Mouse (Mus musculus): ENCODE data around the gene Dnajb13.

Gene Dnajb13

GRCm38 (mm10) chr7:100511602-100512001, 3.2 kb downstream of the Dnajb13 start:
- no peak for DNase-seq (ENCODE audit: extremely low spot score, low read depth, low spot score)

GRCm38 (mm10) chr7:100508670-100509069, 6.1 kb downstream of the Dnajb13 start:
- DNase-seq (ENCODE audit: extremely low spot score, low read depth, low spot score): no peak

- no peak for DNase-seq (ENCODE audit: extremely low spot score, low read depth, low spot score)
Measured at GRCm38 (mm10) chr7:100506494-100506893, 8.3 kb downstream of the Dnajb13 start.

- no peak for DNase-seq (ENCODE audit: extremely low spot score, low read depth, low spot score)
Measured at GRCm38 (mm10) chr7:100504740-100505487, 9.8 kb downstream of the Dnajb13 start.

GRCm38 (mm10) chr7:100503076-100503475, 11.7 kb downstream of the Dnajb13 start:
- DNase-seq (ENCODE audit: extremely low spot score, low read depth, low spot score): no peak

- no peak for DNase-seq (ENCODE audit: extremely low spot score, low read depth, low spot score)
Measured at GRCm38 (mm10) chr7:100502374-100502922, 12.3 kb downstream of the Dnajb13 start.

- no peak for DNase-seq (ENCODE audit: extremely low spot score, low read depth, low spot score)
Measured at GRCm38 (mm10) chr7:100501844-100502373, 12.9 kb downstream of the Dnajb13 start.

- no peak for DNase-seq (ENCODE audit: extremely low spot score, low read depth, low spot score)
Measured at GRCm38 (mm10) chr7:100501027-100501843, 13.5 kb downstream of the Dnajb13 start.

GRCm38 (mm10) chr7:100500276-100500977, 14.3 kb downstream of the Dnajb13 start:
- DNase-seq (ENCODE audit: extremely low spot score, low read depth, low spot score): no peak

- no peak for DNase-seq (ENCODE audit: extremely low spot score, low read depth, low spot score)
Measured at GRCm38 (mm10) chr7:100499465-100499864, 15.3 kb downstream of the Dnajb13 start.

GRCm38 (mm10) chr7:100497982-100498381, 16.8 kb downstream of the Dnajb13 start:
- DNase-seq (ENCODE audit: extremely low spot score, low read depth, low spot score): no peak

GRCm38 (mm10) chr7:100497402-100497801, 17.4 kb downstream of the Dnajb13 start:
- no peak for DNase-seq (ENCODE audit: extremely low spot score, low read depth, low spot score)

- DNase-seq (ENCODE audit: extremely low spot score, low read depth, low spot score): no peak
Measured at GRCm38 (mm10) chr7:100496791-100497190, 18.0 kb downstream of the Dnajb13 start.

- no peak for DNase-seq (ENCODE audit: extremely low spot score, low read depth, low spot score)
Measured at GRCm38 (mm10) chr7:100496371-100496770, 18.4 kb downstream of the Dnajb13 start.

GRCm38 (mm10) chr7:100495581-100496251, 19.0 kb downstream of the Dnajb13 start:
- no peak for DNase-seq (ENCODE audit: extremely low spot score, low read depth, low spot score)

- no peak for DNase-seq (ENCODE audit: extremely low spot score, low read depth, low spot score)
Measured at GRCm38 (mm10) chr7:100495042-100495441, 19.7 kb downstream of the Dnajb13 start.

- no peak for DNase-seq (ENCODE audit: extremely low spot score, low read depth, low spot score)
Measured at GRCm38 (mm10) chr7:100494415-100494831, 20.3 kb downstream of the Dnajb13 start.

- no peak for DNase-seq (ENCODE audit: extremely low spot score, low read depth, low spot score)
Measured at GRCm38 (mm10) chr7:100493484-100494414, 21.0 kb downstream of the Dnajb13 start.

- DNase-seq (ENCODE audit: extremely low spot score, low read depth, low spot score): no peak
Measured at GRCm38 (mm10) chr7:100493117-100493483, 21.7 kb downstream of the Dnajb13 start, which contains the start of gene Ucp2. Ucp2 (plus strand) TSS chr7:100493337.
